In genomic region chr2:70631321-70631720, GRCm38 (mm10) we compare ENCODE assay signal across 27 mouse cellular contexts. TPM values are rescaled to one million over a fixed set of nuclear protein-coding genes. Genes with fewer than 3 reads are reported as not detected.
"Had no signal": no experiment of that assay in that cellular context is flagged by ENCODE, and none has a peak within 500 bp of the region (broad histone marks: within the 10 kb centered on the region; RNA-seq: fewer than 3 reads in every experiment).

No protein-coding gene starts in this region.

- DNase-seq: gastrocnemius, postnatal 14 days; gastrocnemius, postnatal 36 days; heart, adult 18-20 months; heart, postnatal 10 days; heart, postnatal 36 days; kidney, adult 18-20 months; kidney, adult 8-10 months; kidney, postnatal 10 days; kidney, postnatal 25 days; kidney, postnatal 4 days; liver; liver, embryonic 13.5 days; liver, postnatal 0 days had no signal

- H3K9ac ChIP-seq: heart, embryonic 12.5 days; hindbrain, embryonic 13.5 days; hindbrain, embryonic 15.5 days; limb, embryonic 12.5 days; liver, embryonic 13.5 days; liver, embryonic 15.5 days; liver, postnatal 0 days had no signal

- H3K27ac ChIP-seq: heart, embryonic 10.5 days; hindbrain, embryonic 13.5 days; hindbrain, embryonic 15.5 days; layer of hippocampus, adult 2 months; left cerebral cortex, adult 2 months; limb, embryonic 10.5 days; limb, embryonic 12.5 days; liver, embryonic 13.5 days; liver, embryonic 15.5 days had no signal

- H3K4me1 ChIP-seq: liver, embryonic 13.5 days; liver, embryonic 15.5 days had no signal

- H3K4me2 ChIP-seq: heart, embryonic 12.5 days; hindbrain, embryonic 13.5 days; hindbrain, embryonic 15.5 days; limb, embryonic 12.5 days; liver, embryonic 13.5 days; liver, embryonic 15.5 days had no signal

- H3K36me3 ChIP-seq: heart, embryonic 10.5 days; heart, embryonic 12.5 days; hindbrain, embryonic 13.5 days; hindbrain, embryonic 15.5 days; limb, embryonic 10.5 days; limb, embryonic 12.5 days; liver, embryonic 13.5 days; liver, embryonic 15.5 days had no signal

- H3K27me3 ChIP-seq: heart, embryonic 12.5 days; hindbrain, embryonic 13.5 days; hindbrain, embryonic 15.5 days; liver, embryonic 13.5 days; liver, embryonic 15.5 days had no signal

- ATAC-seq: inflammation-experienced regulatory T-cells, adult 6 months; intestine, postnatal 0 days; liver, postnatal 0 days had no signal

- H3K4me3 ChIP-seq: heart, embryonic 10.5 days; heart, embryonic 12.5 days; hindbrain, embryonic 13.5 days; hindbrain, embryonic 15.5 days; layer of hippocampus, adult 2 months; left cerebral cortex, adult 2 months; limb, embryonic 10.5 days; limb, embryonic 12.5 days; liver, embryonic 13.5 days; liver, embryonic 15.5 days had no signal

- H3K9me3 ChIP-seq: heart, embryonic 10.5 days; heart, embryonic 12.5 days; hindbrain, embryonic 15.5 days; limb, embryonic 10.5 days; liver, embryonic 15.5 days had no signal

RNA-seq across cellular contexts. Expression of gene Gm26558, which starts 30.6 kb away (rescaled TPM):
- total RNA-seq: gastrocnemius, adult 18-20 months; gastrocnemius, adult 8-10 months; heart, adult 18-20 months; heart, postnatal 36 days; hematopoietic stem cell, adult 5-6 weeks; layer of hippocampus, adult 2 months had no signal
- polyA plus RNA-seq: inflammation-experienced regulatory T-cells, adult 6 months had no signal
